Mouse (Mus musculus): ENCODE measurements around the gene Gm26620. TPM values are rescaled to one million over a fixed set of nuclear protein-coding genes. Genes with fewer than 3 reads are reported as not detected.
A peak's percentile ranks its signal among the peaks of the same experiment; 100 is the strongest.

Gene Gm26620
- total RNA-seq, 2 experiments from 2014 or later: 0.57 TPM; not detected in 1

- intact Hi-C loops (cut with DNase I): no loop called here
Observed at GRCm38 (mm10) chr1:170867691-170868105, 17.2 kb upstream of the Gm26620 start, which contains the start of gene Atf6. Atf6 (minus strand) TSS chr1:170867771.

GRCm38 (mm10) chr1:170868107-170868904 is 16.6 kb upstream of the Gm26620 start:
- peak; percentile 71 to 84 for DNase-seq (ENCODE audit: low spot score in 2 of 2)
- intact Hi-C loops (cut with DNase I): no loop called here

More at GRCm38 (mm10) chr1:170867691-170868105, 17.2 kb upstream of the Gm26620 start, which contains the start of gene Atf6:
- DNase-seq (ENCODE audit: low spot score in 2 of 2): peak; percentile 96

GRCm38 (mm10) chr1:170868905-170869283 is 16.0 kb upstream of the Gm26620 start:
- no peak for DNase-seq (ENCODE audit: low spot score in 2 of 2)
- intact Hi-C loops (cut with DNase I): no loop called here

GRCm38 (mm10) chr1:170871402-170871801 is 13.5 kb upstream of the Gm26620 start:
- no peak for DNase-seq (ENCODE audit: low spot score in 2 of 2)
- intact Hi-C loops (cut with DNase I): no loop called here

- intact Hi-C loops (cut with DNase I): no loop called here
- no peak for DNase-seq (ENCODE audit: low spot score in 2 of 2)
Observed at GRCm38 (mm10) chr1:170871961-170872360, 12.9 kb upstream of the Gm26620 start.

GRCm38 (mm10) chr1:170875676-170876075 is 9.2 kb upstream of the Gm26620 start:
- intact Hi-C loops (cut with DNase I): no loop called here
- DNase-seq (ENCODE audit: low spot score in 2 of 2): no peak

- no peak for DNase-seq (ENCODE audit: low spot score in 2 of 2)
- intact Hi-C loops (cut with DNase I): no loop called here
Observed at GRCm38 (mm10) chr1:170876906-170877305, 8.0 kb upstream of the Gm26620 start.

GRCm38 (mm10) chr1:170882915-170883485 is 1.9 kb upstream of the Gm26620 start:
- DNase-seq (ENCODE audit: low spot score in 2 of 2): no peak
- intact Hi-C loops (cut with DNase I): no loop called here

- intact Hi-C loops (cut with DNase I): no loop called here
- no peak for DNase-seq (ENCODE audit: low spot score in 2 of 2)
Observed at GRCm38 (mm10) chr1:170884390-170884789, 475 bp upstream of the Gm26620 start.

GRCm38 (mm10) chr1:170886044-170886458 is 1.2 kb downstream of the Gm26620 start:
- no peak for DNase-seq (ENCODE audit: low spot score in 2 of 2)
- intact Hi-C loops (cut with DNase I): no loop called here

- intact Hi-C loops (cut with DNase I): no loop called here
- no peak for DNase-seq (ENCODE audit: low spot score in 2 of 2)
Observed at GRCm38 (mm10) chr1:170889310-170889709, 4.4 kb downstream of the Gm26620 start.

GRCm38 (mm10) chr1:170891646-170892045 is 6.8 kb downstream of the Gm26620 start:
- intact Hi-C loops (cut with DNase I): no loop called here
- no peak for DNase-seq (ENCODE audit: low spot score in 2 of 2)

GRCm38 (mm10) chr1:170892279-170892678 is 7.4 kb downstream of the Gm26620 start:
- DNase-seq (ENCODE audit: low spot score in 2 of 2): no peak
- intact Hi-C loops (cut with DNase I): no loop called here

GRCm38 (mm10) chr1:170894603-170895602 is 10.0 kb downstream of the Gm26620 start:
- DNase-seq (ENCODE audit: low spot score in 2 of 2): peak; percentile 51 to 71
- intact Hi-C loops (cut with DNase I): no loop called here

GRCm38 (mm10) chr1:170896651-170897281 is 11.9 kb downstream of the Gm26620 start:
- intact Hi-C loops (cut with DNase I): no loop called here
- no peak for DNase-seq (ENCODE audit: low spot score in 2 of 2)

GRCm38 (mm10) chr1:170898413-170899075 is 13.7 kb downstream of the Gm26620 start:
- DNase-seq (ENCODE audit: low spot score in 2 of 2): no peak
- intact Hi-C loops (cut with DNase I): no loop called here

GRCm38 (mm10) chr1:170900799-170901467 is 16.1 kb downstream of the Gm26620 start:
- DNase-seq (ENCODE audit: low spot score in 2 of 2): peak; percentile 81
- intact Hi-C loops (cut with DNase I): loop anchor here (1.0 kb wide), 1 partner anchor 91 kb away; no protein-coding TSS in a partner anchor
